Mouse (Mus musculus): ENCODE measurements around the gene Sik3. TPM values are rescaled to one million over a fixed set of nuclear protein-coding genes. Genes with fewer than 3 reads are reported as not detected.

Gene Sik3
- polyA plus RNA-seq, 1 experiment: 30.4 TPM

DNA sequence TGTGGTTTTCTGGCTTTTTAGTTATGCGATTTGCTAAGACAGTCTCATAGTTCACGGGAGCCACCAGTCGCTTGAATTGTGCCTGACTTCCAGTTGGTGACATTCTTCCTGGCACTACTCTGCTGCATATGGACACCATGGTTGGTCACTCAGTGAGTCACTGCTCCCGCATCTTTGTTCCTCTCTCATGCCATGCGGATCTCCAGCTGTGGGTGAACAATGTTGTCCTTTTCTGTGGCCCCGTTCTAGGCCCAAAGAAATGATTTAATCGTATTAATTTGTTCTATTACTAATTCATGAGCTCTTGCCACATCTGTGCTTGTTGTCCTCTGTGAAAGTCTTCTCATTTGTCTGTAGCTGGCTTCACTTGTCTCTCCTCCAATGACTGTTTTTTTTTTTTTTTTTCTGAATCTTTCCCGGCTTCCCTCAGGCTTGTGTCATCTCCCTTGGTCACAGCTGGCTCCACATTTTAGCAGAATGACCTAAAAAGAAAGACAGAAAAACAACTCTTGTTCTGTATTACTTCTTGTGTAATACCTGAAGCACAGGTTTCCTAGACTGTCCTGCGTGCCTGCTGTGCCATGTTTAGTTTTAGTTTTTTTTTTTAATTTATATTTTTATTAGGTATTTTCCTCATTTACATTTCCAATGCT lies 40.5 kb downstream of the Sik3 start:
- H3K27ac ChIP-seq (ENCODE audit: control insufficient read depth, insufficient read depth, low read depth, low read length): no peak overlapping the region
- H3K4me3 ChIP-seq (ENCODE audit: control insufficient read depth, low read depth, low read length): no peak overlapping the region
- no peaks in the 10 kb centered on the region for H3K27me3 ChIP-seq (ENCODE audit: control insufficient read depth, insufficient read depth, low read length)
- no peak for TF ChIP-seq POLR2A (IDR thresholded peaks at IDR 0.05; ENCODE audit: control insufficient read depth, low read depth, low read length)
- no peak for TF ChIP-seq CTCF (IDR thresholded peaks at IDR 0.05; ENCODE audit: control insufficient read depth, insufficient read depth, insufficient replicate concordance, low read depth, low read length)
- no peaks in the 10 kb centered on the region for H3K4me1 ChIP-seq (ENCODE audit: control insufficient read depth, insufficient read depth, low read length)
- H3K36me3 ChIP-seq (ENCODE audit: control insufficient read depth, insufficient read depth, low read length): no peaks in the 10 kb centered on the region

DNA sequence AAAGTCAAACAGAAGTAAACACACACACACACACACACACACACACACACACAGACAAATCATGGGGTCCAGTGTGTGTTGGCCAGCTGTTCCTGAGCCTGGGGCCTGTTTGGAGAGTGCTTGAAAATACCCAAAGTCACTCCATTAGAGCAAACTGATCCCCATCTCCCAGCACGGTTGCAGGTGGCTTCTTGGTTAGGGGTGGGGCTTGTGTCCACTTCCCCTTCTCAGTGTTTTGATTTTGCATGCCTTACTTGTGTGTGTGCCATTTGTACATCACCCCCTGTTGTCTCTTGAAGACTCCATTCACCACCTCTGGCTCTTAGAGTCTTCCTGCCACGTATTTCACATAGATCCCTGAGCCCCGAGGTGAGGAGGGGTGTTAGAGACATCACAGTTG lies 45.4 kb downstream of the Sik3 start:
- H3K27me3 ChIP-seq (ENCODE audit: control insufficient read depth, insufficient read depth, low read length): no peaks in the 10 kb centered on the region
- no peaks in the 10 kb centered on the region for H3K36me3 ChIP-seq (ENCODE audit: control insufficient read depth, insufficient read depth, low read length)
- H3K4me3 ChIP-seq (ENCODE audit: control insufficient read depth, low read depth, low read length): no peak overlapping the region
- H3K4me1 ChIP-seq (ENCODE audit: control insufficient read depth, insufficient read depth, low read length): no peaks in the 10 kb centered on the region; the same call in 1 of the 2 replicates
- TF ChIP-seq POLR2A (IDR thresholded peaks at IDR 0.05; ENCODE audit: control insufficient read depth, low read depth, low read length) (no peak), CTCF (IDR thresholded peaks at IDR 0.05; ENCODE audit: control insufficient read depth, insufficient read depth, insufficient replicate concordance, low read depth, low read length) (no peak)
- no peak overlapping the region for H3K27ac ChIP-seq (ENCODE audit: control insufficient read depth, insufficient read depth, low read depth, low read length)

DNA sequence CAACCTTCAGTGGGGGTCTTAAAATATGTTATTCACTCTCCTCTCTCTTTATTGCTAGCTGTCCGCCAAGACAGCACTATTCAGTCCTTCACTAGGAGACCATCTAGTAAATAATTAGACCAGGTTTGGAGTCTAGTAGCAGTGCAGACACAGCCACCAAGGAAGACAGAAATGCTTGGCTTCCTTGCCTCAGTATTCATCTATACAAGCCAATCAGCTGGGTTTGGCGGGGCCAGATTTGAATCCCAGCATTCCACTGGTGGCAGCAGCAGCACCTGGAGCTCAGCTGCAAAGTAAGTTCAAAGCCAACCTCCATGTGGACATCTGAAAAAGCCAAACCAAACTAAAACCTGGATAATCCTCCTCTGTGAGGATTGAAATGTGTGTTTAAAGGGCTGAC lies 47.6 kb downstream of the Sik3 start:
- H3K27ac ChIP-seq (ENCODE audit: control insufficient read depth, insufficient read depth, low read depth, low read length): no peak overlapping the region
- no peaks in the 10 kb centered on the region; the same call in 1 of the 2 replicates for H3K4me1 ChIP-seq (ENCODE audit: control insufficient read depth, insufficient read depth, low read length)
- H3K36me3 ChIP-seq (ENCODE audit: control insufficient read depth, insufficient read depth, low read length): no peaks in the 10 kb centered on the region
- H3K27me3 ChIP-seq (ENCODE audit: control insufficient read depth, insufficient read depth, low read length): no peaks in the 10 kb centered on the region
- no peak for TF ChIP-seq CTCF (IDR thresholded peaks at IDR 0.05; ENCODE audit: control insufficient read depth, insufficient read depth, insufficient replicate concordance, low read depth, low read length)
- no peak for TF ChIP-seq POLR2A (IDR thresholded peaks at IDR 0.05; ENCODE audit: control insufficient read depth, low read depth, low read length)
- H3K4me3 ChIP-seq (ENCODE audit: control insufficient read depth, low read depth, low read length): no peak overlapping the region

DNA sequence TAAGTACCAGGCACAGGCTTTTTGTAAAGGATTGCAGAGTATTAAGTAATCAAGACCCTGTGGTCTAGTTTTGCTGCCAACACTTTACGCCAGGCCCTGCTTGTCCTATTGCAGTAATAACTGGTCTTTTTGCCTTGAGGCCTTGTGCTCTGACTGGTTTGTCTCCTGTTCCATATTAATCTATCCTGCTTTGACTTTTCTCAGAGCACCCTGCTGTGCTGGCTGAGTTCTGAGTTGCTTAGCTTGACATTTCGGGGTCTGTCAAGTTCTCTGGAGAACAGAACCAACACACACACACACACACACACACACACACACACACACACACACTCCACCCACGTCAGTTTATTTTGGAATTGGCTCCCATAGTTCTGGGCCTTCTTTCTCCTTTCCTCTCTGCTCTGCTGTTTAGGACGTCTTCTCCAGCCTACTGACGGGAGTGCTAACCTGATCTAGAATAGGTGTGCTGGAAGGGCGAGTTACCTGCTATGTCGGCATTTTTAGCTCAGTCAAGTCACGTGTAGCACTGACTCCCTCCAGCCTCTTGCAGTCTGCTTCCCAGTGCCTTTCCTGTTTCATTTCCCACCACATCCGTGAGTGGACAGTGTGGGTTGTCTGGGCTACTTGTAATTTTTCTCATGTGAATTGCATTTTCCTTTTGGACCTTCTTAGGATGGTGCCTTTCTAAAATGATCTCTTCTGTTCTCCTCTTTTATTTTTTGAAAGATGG lies 49.2 kb downstream of the Sik3 start:
- H3K4me1 ChIP-seq (ENCODE audit: control insufficient read depth, insufficient read depth, low read length): no peaks in the 10 kb centered on the region; the same call in 1 of the 2 replicates
- no peak overlapping the region for H3K27ac ChIP-seq (ENCODE audit: control insufficient read depth, insufficient read depth, low read depth, low read length)
- no peaks in the 10 kb centered on the region for H3K36me3 ChIP-seq (ENCODE audit: control insufficient read depth, insufficient read depth, low read length)
- TF ChIP-seq POLR2A (IDR thresholded peaks at IDR 0.05; ENCODE audit: control insufficient read depth, low read depth, low read length): no peak
- TF ChIP-seq CTCF (IDR thresholded peaks at IDR 0.05; ENCODE audit: control insufficient read depth, insufficient read depth, insufficient replicate concordance, low read depth, low read length): no peak
- H3K27me3 ChIP-seq (ENCODE audit: control insufficient read depth, insufficient read depth, low read length): no peaks in the 10 kb centered on the region
- H3K4me3 ChIP-seq (ENCODE audit: control insufficient read depth, low read depth, low read length): no peak overlapping the region

DNA sequence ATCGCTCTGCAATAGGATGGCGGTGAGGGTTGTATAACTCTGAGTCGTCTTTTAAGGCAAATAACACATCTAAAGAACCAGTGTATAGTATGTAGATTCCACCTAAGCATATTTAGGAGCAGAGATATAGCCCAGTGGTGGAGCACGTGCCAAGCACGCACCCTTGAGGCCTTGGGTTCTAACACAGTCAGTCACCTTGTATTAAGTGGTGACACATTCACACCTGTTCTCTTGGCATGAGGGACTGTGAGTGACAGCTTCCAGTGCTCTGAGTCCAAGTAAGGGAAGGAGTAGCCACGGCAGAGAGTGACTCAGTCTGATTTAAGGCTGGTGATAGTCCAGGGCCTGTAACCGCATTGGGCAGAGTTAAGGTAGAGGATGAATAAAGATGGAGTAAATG lies 51.7 kb downstream of the Sik3 start:
- no peaks in the 10 kb centered on the region for H3K27me3 ChIP-seq (ENCODE audit: control insufficient read depth, insufficient read depth, low read length)
- H3K36me3 ChIP-seq (ENCODE audit: control insufficient read depth, insufficient read depth, low read length): no peaks in the 10 kb centered on the region
- H3K27ac ChIP-seq (ENCODE audit: control insufficient read depth, insufficient read depth, low read depth, low read length): no peak overlapping the region
- H3K4me3 ChIP-seq (ENCODE audit: control insufficient read depth, low read depth, low read length): no peak overlapping the region
- H3K4me1 ChIP-seq (ENCODE audit: control insufficient read depth, insufficient read depth, low read length): no peaks in the 10 kb centered on the region; the same call in 1 of the 2 replicates
- TF ChIP-seq POLR2A (IDR thresholded peaks at IDR 0.05; ENCODE audit: control insufficient read depth, low read depth, low read length) (no peak), CTCF (IDR thresholded peaks at IDR 0.05; ENCODE audit: control insufficient read depth, insufficient read depth, insufficient replicate concordance, low read depth, low read length) (no peak)

DNA sequence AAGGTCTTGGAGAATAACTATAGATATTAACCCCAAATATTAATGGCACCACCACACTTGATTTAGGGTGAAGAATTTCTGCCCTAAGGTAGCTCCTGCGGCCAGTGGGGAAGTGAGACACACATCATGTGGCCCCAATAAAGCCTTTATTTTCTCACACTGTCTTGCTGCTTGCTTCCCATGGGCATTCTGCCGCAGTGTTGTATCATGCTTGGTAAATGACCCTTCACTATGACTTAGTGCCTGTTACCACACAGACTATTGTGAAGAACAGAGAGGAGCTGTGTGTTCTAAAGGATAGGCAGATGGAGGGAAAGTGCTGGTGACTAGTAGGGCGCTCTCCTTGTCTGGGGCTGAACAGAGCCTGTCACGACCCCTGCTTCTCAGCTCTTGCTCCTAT lies 54.1 kb downstream of the Sik3 start:
- Histone ChIP-seq H3K27me3 (ENCODE audit: control insufficient read depth, insufficient read depth, low read length) (no peaks in the 10 kb centered on the region), H3K27ac (ENCODE audit: control insufficient read depth, insufficient read depth, low read depth, low read length) (no peak overlapping the region), H3K4me3 (ENCODE audit: control insufficient read depth, low read depth, low read length) (no peak overlapping the region), H3K4me1 (ENCODE audit: control insufficient read depth, insufficient read depth, low read length) (no peaks in the 10 kb centered on the region; the same call in 1 of the 2 replicates), H3K36me3 (ENCODE audit: control insufficient read depth, insufficient read depth, low read length) (no peaks in the 10 kb centered on the region)
- TF ChIP-seq POLR2A (IDR thresholded peaks at IDR 0.05; ENCODE audit: control insufficient read depth, low read depth, low read length): no peak
- TF ChIP-seq CTCF (IDR thresholded peaks at IDR 0.05; ENCODE audit: control insufficient read depth, insufficient read depth, insufficient replicate concordance, low read depth, low read length): no peak

DNA sequence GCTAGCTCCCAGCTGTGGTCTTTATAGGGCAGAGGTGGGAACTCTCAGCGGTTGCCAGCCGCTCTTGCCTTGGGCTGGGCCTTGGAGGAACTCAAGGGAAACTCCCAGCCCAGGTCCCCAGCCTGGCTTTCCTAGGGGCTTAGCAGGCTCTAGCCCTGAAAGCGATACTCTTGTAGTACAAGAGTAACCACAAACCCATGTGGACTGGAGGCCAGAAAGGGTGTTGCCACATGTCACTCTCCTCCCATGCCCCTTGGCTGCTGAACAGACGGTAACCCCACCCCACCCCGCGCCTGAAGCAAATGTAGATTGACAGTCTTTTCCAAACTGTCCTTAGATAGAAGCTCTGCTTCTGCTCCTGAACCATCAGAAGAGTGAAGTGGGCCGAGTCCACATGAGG lies 55.1 kb downstream of the Sik3 start:
- TF ChIP-seq CTCF (IDR thresholded peaks at IDR 0.05; ENCODE audit: control insufficient read depth, insufficient read depth, insufficient replicate concordance, low read depth, low read length) (no peak), POLR2A (IDR thresholded peaks at IDR 0.05; ENCODE audit: control insufficient read depth, low read depth, low read length) (no peak)
- Histone ChIP-seq H3K27ac (ENCODE audit: control insufficient read depth, insufficient read depth, low read depth, low read length) (no peak overlapping the region), H3K36me3 (ENCODE audit: control insufficient read depth, insufficient read depth, low read length) (no peaks in the 10 kb centered on the region), H3K27me3 (ENCODE audit: control insufficient read depth, insufficient read depth, low read length) (no peaks in the 10 kb centered on the region), H3K4me1 (ENCODE audit: control insufficient read depth, insufficient read depth, low read length) (no peaks in the 10 kb centered on the region), H3K4me3 (ENCODE audit: control insufficient read depth, low read depth, low read length) (no peak overlapping the region)
